Mouse (Mus musculus): ENCODE data around the gene Kcnip3. TPM values are rescaled to one million over a fixed set of nuclear protein-coding genes. Genes with fewer than 3 reads are reported as not detected.

Gene Kcnip3
- polyA plus RNA-seq, 1 experiment from 2014 or later: 1.4 TPM

- Histone ChIP-seq H3K4me2 (no peak within 1 kb of the TSS), H3K27me3 (replicated peaks; ENCODE audit: control insufficient read depth, insufficient read depth, low read length) (0 out of 2 replicates have a peak, but pooled peaks cover 3% of the 10 kb centered on the region), H3K9ac (ENCODE audit: low read depth, low read length) (no peak within 1 kb of the TSS), H3K27ac (ENCODE audit: low read depth, low read length) (no peak within 1 kb of the TSS), H3K36me3 (ENCODE audit: control insufficient read depth, insufficient read depth, low read length) (no peaks in the 10 kb centered on the region), H3K9me3 (ENCODE audit: control insufficient read depth, low read length) (no peaks in the 10 kb centered on the region), H3K4me3 (ENCODE audit: low read depth, low read length) (no peak within 1 kb of the TSS), H3K4me1 (replicated peaks; ENCODE audit: control insufficient read depth, insufficient read depth, low read length) (no peaks in the 10 kb centered on the region)
- WGBS: 83% methylated on average over 17 of the region's 17 CpGs
- no peak for ATAC-seq (replicated peaks; ENCODE audit: low FRiP score)
- no peak for DNase-seq (ENCODE audit: low spot score)
Observed at GRCm38 (mm10) chr2:127424977-127425376, 96.9 kb downstream of the Kcnip3 start, which contains the start of gene Gpat2. Gene Gpat2 (plus strand): TSS chr2:127425199.

- no peak overlapping the region for H3K27ac ChIP-seq (ENCODE audit: low read depth, low read length)
- H3K4me2 ChIP-seq: no peak overlapping the region
- 64% methylated on average over 10 of the region's 10 CpGs for WGBS
- DNase-seq (ENCODE audit: low spot score) (no peak), ATAC-seq (replicated peaks; ENCODE audit: low FRiP score) (no peak)
- no peak overlapping the region for H3K9ac ChIP-seq (ENCODE audit: low read depth, low read length)
- H3K27me3 ChIP-seq (replicated peaks; ENCODE audit: control insufficient read depth, insufficient read depth, low read length): no peaks in the 10 kb centered on the region
- H3K36me3 ChIP-seq (ENCODE audit: control insufficient read depth, insufficient read depth, low read length): no peaks in the 10 kb centered on the region
- no peak overlapping the region for H3K4me3 ChIP-seq (ENCODE audit: low read depth, low read length)
- H3K4me1 ChIP-seq (replicated peaks; ENCODE audit: control insufficient read depth, insufficient read depth, low read length): no peaks in the 10 kb centered on the region
- H3K9me3 ChIP-seq (ENCODE audit: control insufficient read depth, low read length): no peaks in the 10 kb centered on the region
Observed at GRCm38 (mm10) chr2:127418266-127418970, 103.5 kb downstream of the Kcnip3 start.

GRCm38 (mm10) chr2:127416706-127417105 lies 105.2 kb downstream of the Kcnip3 start:
- no peak for ATAC-seq (replicated peaks; ENCODE audit: low FRiP score)
- Histone ChIP-seq H3K9me3 (ENCODE audit: control insufficient read depth, low read length) (no peaks in the 10 kb centered on the region), H3K4me3 (ENCODE audit: low read depth, low read length) (no peak overlapping the region), H3K36me3 (ENCODE audit: control insufficient read depth, insufficient read depth, low read length) (no peaks in the 10 kb centered on the region), H3K4me2 (no peak overlapping the region), H3K4me1 (replicated peaks; ENCODE audit: control insufficient read depth, insufficient read depth, low read length) (no peaks in the 10 kb centered on the region), H3K9ac (ENCODE audit: low read depth, low read length) (no peak overlapping the region), H3K27me3 (replicated peaks; ENCODE audit: control insufficient read depth, insufficient read depth, low read length) (no peaks in the 10 kb centered on the region), H3K27ac (ENCODE audit: low read depth, low read length) (no peak overlapping the region)
- 57% methylated on average over 3 of the region's 3 CpGs for WGBS
- no peak for DNase-seq (ENCODE audit: low spot score)

GRCm38 (mm10) chr2:127415806-127416205 lies 106.1 kb downstream of the Kcnip3 start:
- H3K27ac ChIP-seq (ENCODE audit: low read depth, low read length): no peak overlapping the region
- ATAC-seq (replicated peaks; ENCODE audit: low FRiP score) (no peak), DNase-seq (ENCODE audit: low spot score) (no peak)
- no peak overlapping the region for H3K9ac ChIP-seq (ENCODE audit: low read depth, low read length)
- H3K36me3 ChIP-seq (ENCODE audit: control insufficient read depth, insufficient read depth, low read length): no peaks in the 10 kb centered on the region
- no peak overlapping the region for H3K4me2 ChIP-seq
- no peaks in the 10 kb centered on the region for H3K4me1 ChIP-seq (replicated peaks; ENCODE audit: control insufficient read depth, insufficient read depth, low read length)
- H3K4me3 ChIP-seq (ENCODE audit: low read depth, low read length): no peak overlapping the region
- H3K9me3 ChIP-seq (ENCODE audit: control insufficient read depth, low read length): no peaks in the 10 kb centered on the region
- no peaks in the 10 kb centered on the region for H3K27me3 ChIP-seq (replicated peaks; ENCODE audit: control insufficient read depth, insufficient read depth, low read length)
- 61% methylated on average over 10 of the region's 10 CpGs for WGBS

GRCm38 (mm10) chr2:127411126-127411525 lies 110.8 kb downstream of the Kcnip3 start:
- no peak for ATAC-seq (replicated peaks; ENCODE audit: low FRiP score)
- WGBS: 79% methylated on average over 6 of the region's 6 CpGs
- Histone ChIP-seq H3K36me3 (ENCODE audit: control insufficient read depth, insufficient read depth, low read length) (no peaks in the 10 kb centered on the region), H3K4me3 (ENCODE audit: low read depth, low read length) (no peak overlapping the region), H3K4me2 (no peak overlapping the region), H3K4me1 (replicated peaks; ENCODE audit: control insufficient read depth, insufficient read depth, low read length) (no peaks in the 10 kb centered on the region), H3K9ac (ENCODE audit: low read depth, low read length) (no peak overlapping the region), H3K27ac (ENCODE audit: low read depth, low read length) (no peak overlapping the region), H3K9me3 (ENCODE audit: control insufficient read depth, low read length) (no peaks in the 10 kb centered on the region), H3K27me3 (replicated peaks; ENCODE audit: control insufficient read depth, insufficient read depth, low read length) (no peaks in the 10 kb centered on the region)
- DNase-seq (ENCODE audit: low spot score): no peak

Other genes with a start within 250 kb of the Kcnip3 start
- gene Dusp2, start 185.9 kb downstream of the Kcnip3 start, polyA plus RNA-seq (2014; fragmentation: Nextera tagmentation; extraction: Ambion mirVana): 8.8 and 10.1 TPM in 2 replicates
- gene Astl, start 183.5 kb downstream of the Kcnip3 start, polyA plus RNA-seq (2014; fragmentation: Nextera tagmentation; extraction: Ambion mirVana): not detected in 2 replicates
- gene Adra2b, start 158.9 kb downstream of the Kcnip3 start, polyA plus RNA-seq (2014; fragmentation: Nextera tagmentation; extraction: Ambion mirVana): 20.1 and 20.7 TPM in 2 replicates
- gene Gpat2, start 96.9 kb downstream of the Kcnip3 start, polyA plus RNA-seq (2014; fragmentation: Nextera tagmentation; extraction: Ambion mirVana): 0.43 and 0.92 TPM in 2 replicates
- gene Fahd2a, start 77.5 kb downstream of the Kcnip3 start, polyA plus RNA-seq (2014; fragmentation: Nextera tagmentation; extraction: Ambion mirVana): 16.6 and 19.9 TPM in 2 replicates
- 0.23 and 0.25 TPM in 2 replicates for gene Prom2, start 19.4 kb upstream of the Kcnip3 start, polyA plus RNA-seq (2014; fragmentation: Nextera tagmentation; extraction: Ambion mirVana)
- gene Zfp661, start 65.0 kb upstream of the Kcnip3 start, polyA plus RNA-seq (2014; fragmentation: Nextera tagmentation; extraction: Ambion mirVana): 3.2 and 4.0 TPM in 2 replicates
- gene Mrps5, start 65.1 kb upstream of the Kcnip3 start, polyA plus RNA-seq (2014; fragmentation: Nextera tagmentation; extraction: Ambion mirVana): 202 and 214 TPM in 2 replicates
- gene Mal, start 134.6 kb upstream of the Kcnip3 start, polyA plus RNA-seq (2014; fragmentation: Nextera tagmentation; extraction: Ambion mirVana): 0.11 TPM in 1 of 2 replicates, not detected in the other
- gene Mall, start 207.8 kb upstream of the Kcnip3 start, polyA plus RNA-seq (2014; fragmentation: Nextera tagmentation; extraction: Ambion mirVana): 0.17 and 0.22 TPM in 2 replicates